ENCODE assay signal across 21 mouse cellular contexts in genomic region chr14:78276395-78276930, GRCm38 (mm10). TPM values are rescaled to one million over a fixed set of nuclear protein-coding genes. Genes with fewer than 3 reads are reported as not detected.
DNase-seq lines count a peak whose midpoint lies in the region; ATAC-seq and TF ChIP-seq lines count a peak whose summit lies in the region.
"Had no signal": no experiment of that assay in that cellular context is flagged by ENCODE, and none has a peak within 500 bp of the region (broad histone marks: within the 10 kb centered on the region; RNA-seq: fewer than 3 reads in every experiment).

No protein-coding gene starts in this region.

- H3K9ac ChIP-seq in forebrain, postnatal 0 days = no peak overlapping the region
- no peak overlapping the region for H3K9ac ChIP-seq in forebrain, embryonic 16.5 days (replicated peaks; ENCODE audit: low read depth, low read length)
- H3K9ac ChIP-seq in neural tube, embryonic 12.5 days = no peak overlapping the region
- H3K9ac ChIP-seq: embryonic facial prominence, embryonic 13.5 days; liver, embryonic 13.5 days; midbrain, embryonic 13.5 days had no signal

- peak; percentile 45 for ATAC-seq in forebrain, postnatal 0 days
- no peak for ATAC-seq in forebrain, embryonic 16.5 days
- ATAC-seq in neural tube, embryonic 12.5 days (ENCODE audit: low FRiP score, low read depth) = peak; percentile 41; the same call in 1 of the 2 replicates
- ATAC-seq: midbrain, embryonic 13.5 days had no signal

- no peak for TF ChIP-seq POLR2A in olfactory bulb, adult 2 months (IDR thresholded peaks at IDR 0.05; ENCODE audit: insufficient read depth, low read depth, low read length)
- TF ChIP-seq POLR2A in kidney, adult 2 months (IDR thresholded peaks at IDR 0.05; ENCODE audit: low read depth, low read length) = no peak

- 0 out of 2 replicates have a peak overlapping the region, but pooled peaks have one; percentile 35 for H3K27ac ChIP-seq in forebrain, postnatal 0 days (ENCODE audit: low read depth, low read length)
- H3K27ac ChIP-seq in forebrain, embryonic 16.5 days (ENCODE audit: low read length) = no peak overlapping the region
- H3K27ac ChIP-seq in neural tube, embryonic 12.5 days = no peak overlapping the region
- peak overlapping the region; percentile 5; the same call in 1 of the 2 replicates for H3K27ac ChIP-seq in olfactory bulb, adult 2 months (ENCODE audit: insufficient read depth, low read depth, low read length)
- no peak overlapping the region for H3K27ac ChIP-seq in kidney, adult 2 months (ENCODE audit: insufficient read depth, low read depth, low read length)
- H3K27ac ChIP-seq: embryonic facial prominence, embryonic 13.5 days; forebrain, embryonic 10.5 days; heart, embryonic 10.5 days; liver, embryonic 13.5 days; macrophage; midbrain, embryonic 13.5 days had no signal

- no peaks in the 10 kb centered on the region for H3K27me3 ChIP-seq in forebrain, postnatal 0 days (ENCODE audit: insufficient read depth, low read length)
- H3K27me3 ChIP-seq in forebrain, embryonic 16.5 days (replicated peaks; ENCODE audit: control insufficient read depth, insufficient read depth, low read length) = 0 out of 2 replicates have a peak, but pooled peaks cover 2% of the 10 kb centered on the region
- no peaks in the 10 kb centered on the region for H3K27me3 ChIP-seq in neural tube, embryonic 12.5 days (replicated peaks)
- no peaks in the 10 kb centered on the region for H3K27me3 ChIP-seq in kidney, adult 2 months (replicated peaks; ENCODE audit: control insufficient read depth, insufficient read depth, low read length)
- H3K27me3 ChIP-seq: liver, embryonic 13.5 days; midbrain, embryonic 13.5 days had no signal

- no peak overlapping the region for H3K4me3 ChIP-seq in forebrain, postnatal 0 days (ENCODE audit: low read depth, low read length)
- H3K4me3 ChIP-seq in forebrain, embryonic 16.5 days (replicated peaks; ENCODE audit: low read length) = no peak overlapping the region
- H3K4me3 ChIP-seq in neural tube, embryonic 12.5 days = no peak overlapping the region
- H3K4me3 ChIP-seq in olfactory bulb, adult 2 months (ENCODE audit: insufficient read depth, low read depth, low read length) = no peak overlapping the region
- H3K4me3 ChIP-seq in kidney, adult 2 months (ENCODE audit: insufficient read depth, low read depth, low read length) = no peak overlapping the region
- H3K4me3 ChIP-seq: embryonic facial prominence, embryonic 13.5 days; forebrain, embryonic 10.5 days; heart, embryonic 10.5 days; liver, embryonic 13.5 days; midbrain, embryonic 13.5 days had no signal

- H3K4me1 ChIP-seq in forebrain, postnatal 0 days (ENCODE audit: insufficient read depth) = 0 out of 2 replicates have a peak, but pooled peaks cover 5% of the 10 kb centered on the region
- no peaks in the 10 kb centered on the region; the same call in 1 of the 2 replicates for H3K4me1 ChIP-seq in forebrain, embryonic 16.5 days (replicated peaks; ENCODE audit: control insufficient read depth, insufficient read depth, low read length)
- peaks cover 11% of the 10 kb centered on the region; the same call in 1 of the 2 replicates for H3K4me1 ChIP-seq in neural tube, embryonic 12.5 days
- H3K4me1 ChIP-seq in olfactory bulb, adult 2 months (ENCODE audit: control insufficient read depth, insufficient read depth, low read length) = peaks cover 23% of the 10 kb centered on the region
- no peaks in the 10 kb centered on the region for H3K4me1 ChIP-seq in kidney, adult 2 months (ENCODE audit: control insufficient read depth, insufficient read depth, low read length)
- H3K4me1 ChIP-seq: heart, embryonic 10.5 days; liver, embryonic 13.5 days had no signal

- WGBS in forebrain, postnatal 0 days = 70% methylated on average over 18 of the region's 18 CpGs
- WGBS in forebrain, embryonic 16.5 days = 76% methylated on average over 18 of the region's 18 CpGs
- WGBS in neural tube, embryonic 12.5 days = 68% methylated on average over 18 of the region's 18 CpGs
- WGBS in olfactory bulb, adult 2 months = 37% methylated on average over 18 of the region's 18 CpGs
- 68% methylated on average over 18 of the region's 18 CpGs for WGBS in kidney, adult 2 months

- no peak overlapping the region for H3K4me2 ChIP-seq in forebrain, postnatal 0 days (ENCODE audit: low read depth)
- H3K4me2 ChIP-seq in forebrain, embryonic 16.5 days (ENCODE audit: low read length) = no peak overlapping the region
- peak overlapping the region; percentile 21; the same call in 1 of the 2 replicates for H3K4me2 ChIP-seq in neural tube, embryonic 12.5 days (replicated peaks)
- H3K4me2 ChIP-seq: embryonic facial prominence, embryonic 13.5 days; liver, embryonic 13.5 days; midbrain, embryonic 13.5 days had no signal

- no peak for TF ChIP-seq CTCF in forebrain, postnatal 0 days (IDR thresholded peaks at IDR 0.05; ENCODE audit: low read depth)
- TF ChIP-seq CTCF in olfactory bulb, adult 2 months (IDR thresholded peaks at IDR 0.05; ENCODE audit: insufficient read depth, low read depth, low read length) = no peak
- TF ChIP-seq CTCF in kidney, adult 2 months (conservative IDR thresholded peaks at IDR 0.05; ENCODE audit: insufficient read depth, insufficient read length, low read depth, low read length) = no peak

- DNase-seq in forebrain, postnatal 0 days = peak; percentile 31
- DNase-seq in neural tube, embryonic 10.5 days (ENCODE audit: extremely low spot score, low spot score) = no peak
- DNase-seq in layer of hippocampus, adult 9-11 months = peak; percentile 16
- no peak for DNase-seq in embryo, embryonic 10 days (ENCODE audit: low spot score)
- DNase-seq in kidney, adult 2 months = no peak
- DNase-seq: adrenal gland, postnatal 14 days; cerebellum, postnatal 36 days; gastrocnemius, postnatal 10 days; heart, postnatal 36 days; kidney, adult 11 months; kidney, postnatal 4 days; liver, embryonic 13.5 days; thymus, adult 18-20 months had no signal

- H3K36me3 ChIP-seq in forebrain, postnatal 0 days (ENCODE audit: insufficient read depth) = no peaks in the 10 kb centered on the region
- no peaks in the 10 kb centered on the region for H3K36me3 ChIP-seq in forebrain, embryonic 16.5 days (ENCODE audit: control insufficient read depth, insufficient read depth)
- H3K36me3 ChIP-seq in neural tube, embryonic 12.5 days = no peaks in the 10 kb centered on the region
- no peaks in the 10 kb centered on the region for H3K36me3 ChIP-seq in kidney, adult 2 months (ENCODE audit: control insufficient read depth, insufficient read depth, low read length)
- H3K36me3 ChIP-seq: embryonic facial prominence, embryonic 13.5 days; forebrain, embryonic 10.5 days; heart, embryonic 10.5 days; liver, embryonic 13.5 days; midbrain, embryonic 13.5 days had no signal

- H3K9me3 ChIP-seq in forebrain, postnatal 0 days (ENCODE audit: low read length) = no peaks in the 10 kb centered on the region
- H3K9me3 ChIP-seq in forebrain, embryonic 16.5 days (ENCODE audit: control insufficient read depth, low read length) = no peaks in the 10 kb centered on the region
- no peaks in the 10 kb centered on the region for H3K9me3 ChIP-seq in neural tube, embryonic 12.5 days
- H3K9me3 ChIP-seq: embryonic facial prominence, embryonic 13.5 days; forebrain, embryonic 10.5 days; heart, embryonic 10.5 days; liver, embryonic 13.5 days; midbrain, embryonic 13.5 days had no signal

RNA-seq across cellular contexts. Expression of gene Tnfsf11, which starts 31.4 kb away (rescaled TPM):
- 0.15 and 0.86 TPM in 2 replicates for total RNA-seq in forebrain, postnatal 0 days (2014; rRNA removed)
- 0.08 TPM in 2 replicates for polyA plus RNA-seq in forebrain, postnatal 0 days (2015; fragmentation: Nextera tagmentation; extraction: Ambion mirVana)
- 0.15 and 0.17 TPM in 2 replicates for polyA plus RNA-seq in forebrain, embryonic 16.5 days (2015; fragmentation: Nextera tagmentation; extraction: Ambion mirVana)
- not detected in 2 replicates for polyA plus RNA-seq in neural tube, embryonic 12.5 days (2016; fragmentation: Nextera tagmentation; extraction: Ambion mirVana)
- polyA plus RNA-seq in olfactory bulb, adult 2 months (2012; ENCODE audit: insufficient read depth, insufficient read length, low replicate concordance, missing spikeins) = not detected in 2 replicates
- polyA plus RNA-seq in kidney, adult 2 months (2012; rRNA removed) = 0.16 TPM in 1 of 2 replicates, not detected in the other
- total RNA-seq: adrenal gland, postnatal 14 days; heart, postnatal 36 days had no signal
- polyA plus RNA-seq: macrophage had no signal

Comparison
In these comparisons a context has a peak if more than half of its experiments do, and no peak if none do; other contexts are left out.
1. H3K27ac ChIP-seq: peak in forebrain, postnatal 0 days (single experiment) and olfactory bulb, adult 2 months (single experiment); none in forebrain, embryonic 16.5 days (single experiment), neural tube, embryonic 12.5 days (single experiment) and kidney, adult 2 months (single experiment).
2. DNase-seq: peak in forebrain, postnatal 0 days (single experiment) and layer of hippocampus, adult 9-11 months (single experiment); none in neural tube, embryonic 10.5 days (single experiment), embryo, embryonic 10 days (single experiment) and kidney, adult 2 months (single experiment).